Mouse (Mus musculus) neutrophil, adult 59 days (primary cell): ENCODE data around the gene Fam172a. TPM values are rescaled to one million over a fixed set of nuclear protein-coding genes. Genes with fewer than 3 reads are reported as not detected.

ENCODE experiments used
- total RNA-seq, 2 experiments: library from RNA; stranded (reverse); gene quantifications; 1 replicate in 1 of 2; 2 replicates in 1 of 2; pipeline ENCODE4 v1.2.4; 2023

Gene Fam172a
- total RNA-seq, result 10 to 100 TPM; 25.5 to 26.1 TPM

DNA sequence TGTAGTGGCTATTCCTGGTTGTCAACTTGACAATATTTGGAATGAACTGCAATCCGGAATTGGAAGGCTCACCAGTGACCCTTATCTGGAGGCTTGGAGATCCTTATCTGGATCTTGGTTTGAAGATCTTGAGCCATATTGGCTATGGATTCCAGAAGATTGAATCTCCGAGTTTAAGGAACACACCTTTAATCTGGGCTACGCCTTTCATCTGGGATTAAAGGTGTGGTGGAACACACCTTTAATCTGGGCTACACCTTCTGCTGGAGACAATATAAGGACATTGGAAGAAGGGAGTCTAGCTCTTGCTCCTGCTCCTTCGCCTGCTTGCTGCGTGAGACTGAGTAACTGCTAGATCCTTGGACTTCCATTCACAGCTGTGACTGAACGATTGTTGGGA is at the start of gene Fam172a:
TSS of gene Fam172a (plus strand) at position 301 of the 400 bp plus-strand sequence.

DNA sequence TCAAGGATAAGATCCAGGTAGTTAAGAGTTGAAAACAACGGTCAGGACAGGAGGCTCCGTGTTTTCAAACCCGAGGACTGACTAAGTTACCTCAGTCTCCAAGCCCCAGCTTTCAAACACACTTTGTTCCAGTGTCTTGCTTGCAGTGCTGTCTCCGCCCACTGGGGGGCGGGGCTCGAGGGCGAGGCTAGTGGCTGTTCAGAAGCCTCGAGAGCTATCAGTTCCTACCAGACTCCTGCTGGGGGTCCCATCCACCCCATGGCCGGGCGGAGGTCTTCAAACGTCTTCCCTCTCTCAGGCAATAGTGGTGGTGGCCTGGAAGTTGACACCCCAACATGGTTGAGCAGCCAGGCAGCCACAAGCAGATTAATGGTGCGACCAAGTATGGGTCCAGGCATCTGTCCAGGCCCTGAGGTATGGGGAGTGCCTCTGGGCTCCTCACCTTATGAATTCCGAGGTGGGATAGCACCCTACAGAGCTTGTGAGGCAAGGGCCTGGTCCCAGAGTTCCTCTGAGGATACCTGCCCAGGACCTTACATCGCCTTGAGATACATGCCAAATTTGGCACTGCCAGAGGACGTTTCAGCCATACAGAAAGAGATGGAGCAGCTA is 323.0 kb downstream of the Fam172a start, which contains the start of gene Pou5f2:
TSS of gene Pou5f2 (plus strand) at position 220 of the 612 bp plus-strand sequence.

DNA sequence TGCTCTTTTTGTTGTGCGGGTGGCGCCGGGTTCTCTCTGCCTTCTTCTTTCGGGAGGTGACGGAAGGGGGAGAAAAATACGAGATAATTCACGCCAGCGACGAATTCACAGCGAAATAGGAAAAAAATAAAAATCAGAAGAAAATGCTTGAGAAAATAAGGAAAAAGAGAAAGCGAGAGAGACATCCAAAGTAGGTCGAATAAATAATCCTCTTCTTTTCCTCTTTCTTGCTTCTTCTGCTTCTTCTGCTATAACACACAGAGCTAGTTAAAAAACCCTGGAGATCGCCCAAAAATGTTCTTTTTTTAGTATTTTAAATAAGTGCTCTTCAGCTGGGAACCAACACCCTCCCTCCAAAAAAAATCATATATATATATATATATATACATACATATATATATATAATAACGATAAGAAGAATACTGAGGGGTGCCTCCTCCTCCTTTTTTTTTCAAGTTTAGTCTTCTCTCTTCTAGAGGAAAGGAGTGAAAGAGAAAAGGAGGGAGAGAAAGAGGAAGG is 497.9 kb downstream of the Fam172a start, which contains the start of gene Nr2f1:
TSS of gene Nr2f1 (minus strand) at position 116 of the 519 bp plus-strand sequence.

